Mouse (Mus musculus): Measurements from ENCODE around the gene Sav1.

Gene Sav1

GRCm38 (mm10) chr12:69922099-69922498 is 64.7 kb downstream of the Sav1 start:
- no peak for TF ChIP-seq GATA4 (IDR thresholded peaks at IDR 0.05; ENCODE audit: insufficient replicate concordance, low read length)

GRCm38 (mm10) chr12:69917870-69918269 is 68.9 kb downstream of the Sav1 start:
- no peak for TF ChIP-seq GATA4 (IDR thresholded peaks at IDR 0.05; ENCODE audit: insufficient replicate concordance, low read length)

Data from liver, adult (tissue).